Mouse (Mus musculus): ENCODE results near the gene Lamtor2. TPM values are rescaled to one million over a fixed set of nuclear protein-coding genes. Genes with fewer than 3 reads are reported as not detected.

Lamtor2 gene
- polyA plus RNA-seq, 1 experiment = 126 TPM

DNA sequence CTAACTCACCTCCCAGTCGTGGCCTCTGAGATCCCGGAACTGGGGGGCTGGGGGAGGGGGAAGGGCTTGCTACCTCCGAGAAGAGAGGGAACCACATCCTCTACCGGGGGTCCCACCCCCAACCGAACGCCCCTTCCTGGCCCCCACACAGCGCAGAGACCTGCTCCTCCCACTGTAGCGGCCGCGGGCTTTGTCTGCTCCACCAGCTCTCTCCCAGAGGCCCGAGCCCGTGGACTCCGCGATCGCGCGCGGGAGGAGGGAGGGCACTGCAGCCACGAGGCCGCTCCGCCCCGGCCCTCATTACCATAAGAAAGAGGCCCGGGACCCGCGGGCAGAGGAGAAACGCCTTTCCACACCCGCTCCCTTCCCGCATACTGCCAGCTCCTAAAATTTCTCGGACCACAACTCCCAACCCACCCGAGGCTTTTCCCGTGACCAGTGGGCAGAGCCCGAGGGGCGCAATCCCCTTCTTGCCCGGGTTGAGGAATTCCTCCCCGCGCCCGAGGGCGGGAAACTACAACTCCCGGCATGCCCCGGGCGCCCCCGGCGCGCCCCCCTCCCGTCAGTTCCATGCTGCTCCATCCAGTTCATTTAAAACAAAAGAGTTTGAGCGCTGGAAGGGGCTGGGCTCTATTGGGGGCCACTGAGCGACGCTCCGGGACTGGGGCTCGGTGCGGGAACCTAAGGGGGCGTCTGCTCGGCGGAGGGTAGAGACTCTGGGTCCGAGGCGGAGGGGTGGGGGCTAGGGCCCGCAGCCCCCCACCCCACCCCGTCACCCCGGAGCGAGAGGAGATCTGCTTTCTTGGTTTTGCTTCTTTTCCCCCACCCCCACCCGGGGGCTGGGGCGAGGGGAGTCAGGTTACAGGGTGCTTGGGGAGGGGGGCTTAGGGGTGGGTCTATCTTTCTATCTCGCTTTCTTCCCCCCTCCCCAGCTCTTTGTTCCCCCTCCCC, 21.3 kb downstream of the Lamtor2 start:
- peak overlapping the region; percentile 89 for H3K4me3 ChIP-seq (replicated peaks; ENCODE audit: control insufficient read depth, low read depth, low read length)
- TF ChIP-seq CTCF (IDR thresholded peaks at IDR 0.05; ENCODE audit: control insufficient read depth, insufficient read depth, low read length) = no peak
- TF ChIP-seq POLR2A (IDR thresholded peaks at IDR 0.05; ENCODE audit: borderline replicate concordance, control insufficient read depth, low read depth, low read length) = no peak; the same call in 1 of the 2 replicates
- H3K4me1 ChIP-seq (ENCODE audit: control insufficient read depth, insufficient read depth, low read length) = no peaks in the 10 kb centered on the region; the same call in 1 of the 2 replicates
- 1% methylated on average over 61 of the region's 63 CpGs for WGBS
- H3K27ac ChIP-seq (ENCODE audit: control insufficient read depth, insufficient read depth, low read depth, low read length, poor library complexity) = peak overlapping the region; percentile 56; the same call in 1 of the 2 replicates

DNA sequence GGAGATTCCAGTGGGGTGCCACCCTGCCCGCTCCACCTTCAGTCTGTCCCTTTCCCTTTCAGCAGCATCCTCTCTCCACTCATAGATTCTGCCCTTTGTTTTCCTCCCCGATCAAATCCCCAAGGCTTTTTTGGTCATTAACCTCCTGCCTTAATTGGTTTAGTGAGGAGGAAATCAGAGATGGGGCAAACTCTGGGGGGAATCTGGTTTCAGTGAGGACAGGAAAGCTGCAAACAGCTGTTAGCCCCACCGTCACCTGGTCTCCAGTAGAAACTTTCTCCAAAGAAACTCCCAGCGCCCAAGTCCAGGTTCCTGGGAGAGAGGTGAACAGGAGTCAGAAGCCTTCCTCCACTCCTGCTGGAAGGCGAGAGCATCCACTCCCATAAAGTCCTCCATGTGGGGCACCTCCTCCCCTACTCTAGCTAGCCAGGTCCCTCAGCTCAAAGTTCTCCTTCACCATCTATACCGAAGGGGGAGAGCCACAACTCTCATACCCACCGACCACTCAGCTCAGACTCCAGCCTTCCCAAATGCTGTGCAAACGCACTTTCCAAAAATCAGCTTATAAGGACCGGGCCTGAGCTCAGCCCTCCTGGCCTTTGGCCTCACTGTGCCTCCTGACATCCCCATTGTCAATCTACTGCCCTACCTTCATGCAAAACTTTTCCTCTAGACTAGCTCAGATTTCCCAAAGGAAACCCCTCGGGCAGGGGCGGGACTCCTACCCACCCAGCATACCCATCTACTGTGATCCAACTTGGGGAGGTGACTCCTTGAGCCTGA, 22.6 kb downstream of the Lamtor2 start:
- 59% methylated on average over 11 of the region's 11 CpGs for WGBS
- TF ChIP-seq CTCF (IDR thresholded peaks at IDR 0.05; ENCODE audit: control insufficient read depth, insufficient read depth, low read length) = no peak
- no peak for TF ChIP-seq POLR2A (IDR thresholded peaks at IDR 0.05; ENCODE audit: borderline replicate concordance, control insufficient read depth, low read depth, low read length)
- Histone ChIP-seq H3K27ac (ENCODE audit: control insufficient read depth, insufficient read depth, low read depth, low read length, poor library complexity) (no peak overlapping the region), H3K4me3 (replicated peaks; ENCODE audit: control insufficient read depth, low read depth, low read length) (no peak overlapping the region), H3K4me1 (ENCODE audit: control insufficient read depth, insufficient read depth, low read length) (no peaks in the 10 kb centered on the region; the same call in 1 of the 2 replicates)

DNA sequence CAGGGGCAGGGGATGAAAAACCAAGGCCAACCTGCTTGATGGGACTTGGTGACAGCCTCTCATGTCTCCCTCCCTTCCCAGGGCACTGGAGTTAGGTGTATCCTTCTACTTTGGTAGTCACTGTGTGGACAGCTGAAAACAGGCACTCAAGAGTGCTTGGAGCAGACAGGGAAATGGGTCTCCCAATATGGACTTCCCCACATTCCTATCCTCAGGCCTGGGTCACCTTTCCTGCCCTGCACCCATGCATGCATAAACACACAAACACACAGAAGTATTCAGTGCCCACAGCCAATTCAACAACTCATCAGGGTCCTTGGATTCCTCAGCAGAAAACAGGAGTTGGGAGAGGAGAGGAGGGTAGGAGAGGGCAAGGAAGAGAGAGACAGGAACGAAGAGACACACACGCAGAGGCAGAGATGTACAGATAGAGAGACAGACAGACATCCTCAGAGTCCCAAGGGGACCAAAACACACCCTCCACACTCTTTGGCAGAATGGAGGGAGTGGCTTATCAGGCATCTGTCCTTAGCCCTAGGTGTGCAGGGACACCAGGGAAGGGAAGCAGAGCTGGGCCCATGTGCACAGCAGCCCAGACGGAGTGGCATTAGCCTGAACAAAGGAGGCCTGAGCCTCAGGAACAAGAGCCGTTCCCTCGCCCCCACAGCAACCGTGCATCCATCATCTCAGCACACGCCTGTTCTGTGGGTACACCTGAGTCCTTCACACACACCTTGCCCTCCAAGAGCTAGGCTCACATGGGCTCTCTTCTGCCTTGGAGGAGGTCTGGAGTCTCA, 23.5 kb downstream of the Lamtor2 start:
- TF ChIP-seq POLR2A (IDR thresholded peaks at IDR 0.05; ENCODE audit: borderline replicate concordance, control insufficient read depth, low read depth, low read length) = no peak
- no peak for TF ChIP-seq CTCF (IDR thresholded peaks at IDR 0.05; ENCODE audit: control insufficient read depth, insufficient read depth, low read length)
- 79% methylated on average over 7 of the region's 7 CpGs for WGBS
- Histone ChIP-seq H3K4me3 (replicated peaks; ENCODE audit: control insufficient read depth, low read depth, low read length) (no peak overlapping the region), H3K4me1 (ENCODE audit: control insufficient read depth, insufficient read depth, low read length) (no peaks in the 10 kb centered on the region; the same call in 1 of the 2 replicates), H3K27ac (ENCODE audit: control insufficient read depth, insufficient read depth, low read depth, low read length, poor library complexity) (no peak overlapping the region)

DNA sequence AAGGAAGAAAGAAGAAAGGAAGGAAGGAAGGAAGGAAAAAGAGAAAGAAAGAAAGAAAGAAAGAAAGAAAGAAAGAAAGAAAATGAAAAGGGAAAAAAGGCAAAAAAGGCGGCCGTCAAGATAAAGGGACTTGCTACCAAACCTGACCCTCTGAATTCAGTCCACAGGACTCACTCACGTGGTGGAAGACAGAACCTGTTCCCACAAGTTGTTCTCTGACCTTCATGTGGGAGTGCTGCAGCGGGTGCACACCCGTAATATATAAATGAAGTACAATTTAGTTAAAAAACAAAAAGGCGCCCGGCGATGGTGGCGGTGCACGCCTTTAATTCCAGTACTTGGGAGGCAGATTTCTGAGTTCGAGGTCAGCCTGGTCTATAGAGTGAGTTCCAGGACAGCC, 24.2 kb downstream of the Lamtor2 start:
- Histone ChIP-seq H3K4me3 (replicated peaks; ENCODE audit: control insufficient read depth, low read depth, low read length) (no peak overlapping the region), H3K27ac (ENCODE audit: control insufficient read depth, insufficient read depth, low read depth, low read length, poor library complexity) (no peak overlapping the region), H3K4me1 (ENCODE audit: control insufficient read depth, insufficient read depth, low read length) (no peaks in the 10 kb centered on the region; the same call in 1 of the 2 replicates)
- 91% methylated on average over 11 of the region's 11 CpGs for WGBS
- TF ChIP-seq CTCF (IDR thresholded peaks at IDR 0.05; ENCODE audit: control insufficient read depth, insufficient read depth, low read length) (no peak), POLR2A (IDR thresholded peaks at IDR 0.05; ENCODE audit: borderline replicate concordance, control insufficient read depth, low read depth, low read length) (no peak)

DNA sequence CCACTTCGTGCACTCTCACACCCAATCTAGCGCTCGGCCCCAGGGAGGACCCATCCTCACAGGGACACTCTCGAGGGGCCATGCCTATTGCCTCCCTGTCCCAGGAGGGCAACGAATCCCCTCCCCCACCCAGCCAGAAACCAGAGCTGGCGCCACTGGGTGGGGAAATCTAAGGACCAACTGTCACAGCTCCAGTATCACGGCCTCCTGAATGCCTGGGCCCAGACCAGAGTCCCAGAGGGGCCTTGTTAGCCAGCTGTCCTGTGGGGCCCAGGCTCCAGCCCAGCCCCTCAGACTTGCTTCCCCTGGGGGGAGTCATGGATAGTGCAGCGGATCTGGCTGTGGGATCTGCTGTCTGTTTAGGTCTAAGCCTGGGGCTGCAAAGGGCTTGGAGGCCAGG, 25.3 kb downstream of the Lamtor2 start:
- H3K27ac ChIP-seq (ENCODE audit: control insufficient read depth, insufficient read depth, low read depth, low read length, poor library complexity) = no peak overlapping the region
- TF ChIP-seq CTCF (IDR thresholded peaks at IDR 0.05; ENCODE audit: control insufficient read depth, insufficient read depth, low read length) = no peak
- TF ChIP-seq POLR2A (IDR thresholded peaks at IDR 0.05; ENCODE audit: borderline replicate concordance, control insufficient read depth, low read depth, low read length) = no peak
- H3K4me3 ChIP-seq (replicated peaks; ENCODE audit: control insufficient read depth, low read depth, low read length) = no peak overlapping the region
- H3K4me1 ChIP-seq (ENCODE audit: control insufficient read depth, insufficient read depth, low read length) = no peaks in the 10 kb centered on the region
- 55% methylated on average over 8 of the region's 8 CpGs for WGBS

DNA sequence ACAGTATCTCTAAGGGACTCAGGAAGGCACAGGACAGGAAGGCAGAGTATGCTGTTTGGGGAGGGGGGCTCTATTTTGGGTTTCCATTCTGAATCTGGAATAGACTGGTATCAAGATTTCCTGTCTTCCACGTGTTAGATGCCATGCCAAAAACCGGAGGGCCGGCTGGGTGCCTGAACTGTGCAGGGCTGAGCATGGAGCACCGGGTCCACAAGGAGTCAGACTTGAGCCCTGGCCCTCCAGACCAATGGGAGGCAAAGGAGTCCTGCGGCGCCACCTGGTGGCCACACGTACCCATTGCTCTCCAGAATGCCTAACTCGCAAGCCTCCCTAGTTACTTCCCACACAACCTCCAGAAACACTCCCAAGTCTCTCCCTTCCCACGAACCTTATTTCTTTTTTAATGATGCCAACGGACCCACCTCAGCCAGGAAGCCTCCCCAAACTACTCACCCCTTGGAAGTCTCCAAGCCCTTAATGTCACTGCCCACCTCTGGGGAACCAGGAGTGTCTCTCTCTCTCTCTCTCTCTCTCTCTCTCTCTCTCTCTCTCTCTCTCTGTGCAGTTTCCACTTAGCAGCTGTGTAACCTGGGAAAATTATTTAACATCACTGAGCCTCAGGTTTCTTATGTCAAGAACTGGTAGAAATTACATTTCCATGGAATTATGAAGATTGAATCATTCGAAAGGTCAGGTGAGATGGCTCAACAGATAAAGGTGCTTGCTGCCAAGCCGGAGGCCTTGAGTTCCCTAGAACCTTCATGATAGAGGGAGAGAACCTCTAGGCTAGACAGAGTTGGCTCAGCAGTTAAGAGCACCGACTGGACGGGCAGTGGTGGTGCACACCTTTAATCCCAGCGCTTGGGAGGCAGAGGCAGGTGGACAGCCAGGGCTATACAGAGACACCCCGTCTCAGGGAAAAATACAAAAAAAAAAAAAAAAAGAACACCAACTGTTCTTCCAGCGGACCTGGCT, 26.4 kb downstream of the Lamtor2 start:
- WGBS = 36% methylated on average over 17 of the region's 17 CpGs
- Histone ChIP-seq H3K4me1 (ENCODE audit: control insufficient read depth, insufficient read depth, low read length) (no peaks in the 10 kb centered on the region), H3K4me3 (replicated peaks; ENCODE audit: control insufficient read depth, low read depth, low read length) (no peak overlapping the region), H3K27ac (ENCODE audit: control insufficient read depth, insufficient read depth, low read depth, low read length, poor library complexity) (no peak overlapping the region)
- TF ChIP-seq POLR2A (IDR thresholded peaks at IDR 0.05; ENCODE audit: borderline replicate concordance, control insufficient read depth, low read depth, low read length) = peak; percentile 27; the same call in 1 of the 2 replicates
- TF ChIP-seq CTCF (IDR thresholded peaks at IDR 0.05; ENCODE audit: control insufficient read depth, insufficient read depth, low read length) = peak; percentile 100

DNA sequence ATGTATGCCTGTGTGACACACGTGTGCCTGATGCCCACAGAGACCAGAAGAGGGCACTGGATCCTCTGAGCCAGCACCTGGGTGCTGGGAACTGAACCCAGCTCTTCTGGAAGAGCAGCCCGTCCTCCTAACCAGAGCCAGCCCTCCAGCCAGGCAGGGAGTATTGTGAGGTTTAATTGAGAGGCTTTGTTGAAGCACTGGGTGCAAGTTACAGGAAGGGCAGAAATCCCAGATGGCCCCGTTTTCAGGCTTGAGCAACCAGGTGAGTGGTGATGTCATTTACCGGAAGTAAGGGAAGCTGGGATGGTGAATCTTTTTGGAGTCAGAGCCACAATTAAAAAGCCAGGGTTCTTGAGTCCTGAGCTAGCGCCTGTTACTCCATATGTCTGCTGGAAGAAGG, 27.9 kb downstream of the Lamtor2 start:
- TF ChIP-seq POLR2A (IDR thresholded peaks at IDR 0.05; ENCODE audit: borderline replicate concordance, control insufficient read depth, low read depth, low read length) = no peak
- no peak for TF ChIP-seq CTCF (IDR thresholded peaks at IDR 0.05; ENCODE audit: control insufficient read depth, insufficient read depth, low read length)
- 74% methylated on average over 5 of the region's 5 CpGs for WGBS
- H3K4me1 ChIP-seq (ENCODE audit: control insufficient read depth, insufficient read depth, low read length) = no peaks in the 10 kb centered on the region
- no peak overlapping the region for H3K27ac ChIP-seq (ENCODE audit: control insufficient read depth, insufficient read depth, low read depth, low read length, poor library complexity)
- no peak overlapping the region for H3K4me3 ChIP-seq (replicated peaks; ENCODE audit: control insufficient read depth, low read depth, low read length)
